Mouse (Mus musculus): ENCODE data around the gene Ltbp1.

- TF ChIP-seq CTCF (IDR thresholded peaks at IDR 0.05) (no peak), EP300 (IDR thresholded peaks at IDR 0.05; ENCODE audit: insufficient read depth, low read depth, low read length) (no peak), POLR2A (IDR thresholded peaks at IDR 0.05; ENCODE audit: insufficient read depth, low read depth, low read length) (no peak)
Observed at GRCm38 (mm10) chr17:75333759-75334158, 328.4 kb downstream of the Ltbp1 start.
